Mouse (Mus musculus): ENCODE results near the gene Pgf. TPM values are rescaled to one million over a fixed set of nuclear protein-coding genes. Genes with fewer than 3 reads are reported as not detected.

Gene Pgf
- total RNA-seq, 2 experiments from 2014 or later: 5.4 TPM

GRCm38 (mm10) chr12:85131361-85131760 is 46.2 kb downstream of the Pgf start:
- DNase-seq (ENCODE audit: extremely low spot score in 1 of 2, low spot score in 1 of 2): no peak

GRCm38 (mm10) chr12:85129426-85129978 is 48.1 kb downstream of the Pgf start:
- no peak for DNase-seq (ENCODE audit: extremely low spot score in 1 of 2, low spot score in 1 of 2)

GRCm38 (mm10) chr12:85126986-85127603 is 50.5 kb downstream of the Pgf start:
- no peak for DNase-seq (ENCODE audit: extremely low spot score in 1 of 2, low spot score in 1 of 2)

- no peak for DNase-seq (ENCODE audit: extremely low spot score in 1 of 2, low spot score in 1 of 2)
Measured at GRCm38 (mm10) chr12:85124751-85125150, 52.8 kb downstream of the Pgf start.

GRCm38 (mm10) chr12:85123645-85124044 is 53.9 kb downstream of the Pgf start:
- no peak for DNase-seq (ENCODE audit: extremely low spot score in 1 of 2, low spot score in 1 of 2)

- DNase-seq (ENCODE audit: extremely low spot score in 1 of 2, low spot score in 1 of 2): no peak
Measured at GRCm38 (mm10) chr12:85123108-85123530, 54.5 kb downstream of the Pgf start.

GRCm38 (mm10) chr12:85121806-85122459 is 55.7 kb downstream of the Pgf start:
- no peak for DNase-seq (ENCODE audit: extremely low spot score in 1 of 2, low spot score in 1 of 2)

Other genes with a start within 250 kb of the Pgf start
- gene Fcf1, start 206.9 kb downstream of the Pgf start, total RNA-seq (2021): 10 to 100 TPM; 35.0 to 36.0 TPM
- gene Arel1, start 206.9 kb downstream of the Pgf start, total RNA-seq (2021): 100 to 1,000 TPM; 115 to 117 TPM
- 100 to 1,000 TPM in 1 of 2 experiments, 10 to 100 TPM in 1; 98.2 to 136 TPM for gene Ylpm1, start 181.5 kb downstream of the Pgf start, total RNA-seq (2021)
- 1 to 10 TPM; 1.5 to 2.2 TPM for gene Prox2, start 67.0 kb downstream of the Pgf start, total RNA-seq (2021)
- 100 to 1,000 TPM; 144 to 153 TPM for gene Dlst, start 67.0 kb downstream of the Pgf start, total RNA-seq (2021)
- gene Rps6kl1, start 26.5 kb downstream of the Pgf start, total RNA-seq (2021): 10 to 100 TPM; 39.9 to 40.7 TPM
- gene Eif2b2, start 41.7 kb upstream of the Pgf start, total RNA-seq (2021): 10 to 100 TPM; 59.7 to 60.0 TPM
- gene Mlh3, start 92.8 kb upstream of the Pgf start, total RNA-seq (2021): 10 to 100 TPM; 17.0 to 17.9 TPM
- gene Acyp1, start 110.6 kb upstream of the Pgf start, total RNA-seq (2021): 10 to 100 TPM; 34.3 to 37.7 TPM
- under 1 TPM; 0.89 TPM for gene Zc2hc1c, start 110.8 kb upstream of the Pgf start, total RNA-seq (2021)
- gene Nek9, start 161.6 kb upstream of the Pgf start, total RNA-seq (2021): 10 to 100 TPM; 31.8 to 31.9 TPM
- 100 to 1,000 TPM; 162 TPM for gene Tmed10, start 197.1 kb upstream of the Pgf start, total RNA-seq (2021)

Data from layer of hippocampus, postnatal 25 days (tissue).